Mouse (Mus musculus) forebrain, embryonic 11.5 days (tissue): ENCODE results near the gene Rsph9. TPM values are rescaled to one million over a fixed set of nuclear protein-coding genes. Genes with fewer than 3 reads are reported as not detected.

ENCODE experiments used
- ATAC-seq: fragments of 200-750 bp; cut with Nextera tagmentation; replicated peaks from 2 replicates; pipeline ENCODE4 v1.8.0; 2017; ENCODE audit warnings: moderate TSS enrichment; ENCODE audit not compliant: low FRiP score
- DNase-seq: peaks from one replicate; pipeline ENCODE4 v3.0.0-alpha.2; 2017; ENCODE audit warnings: low spot score
- H3K27ac ChIP-seq: fragments of 300-500 bp; sonication (generic); 2 replicates; pipeline ENCODE4 v1.5.1; 2014; ENCODE audit warnings: low read depth, low read length
- H3K27me3 ChIP-seq: fragments of 300-500 bp; sonication (generic); 2 replicates; pipeline ENCODE4 v1.6.1; 2014; ENCODE audit warnings: mild to moderate bottlenecking, low read length, mixed read lengths; ENCODE audit not compliant: control insufficient read depth, insufficient read depth
- H3K36me3 ChIP-seq: fragments of 300-500 bp; sonication (generic); 2 replicates; pipeline ENCODE4 v1.6.1; 2014; ENCODE audit warnings: mild to moderate bottlenecking, low read length, moderate library complexity, mixed read lengths; ENCODE audit not compliant: control insufficient read depth, insufficient read depth
- H3K4me1 ChIP-seq: fragments of 300-500 bp; sonication (generic); replicated peaks from 2 replicates; pipeline ENCODE4 v1.6.1; 2014; ENCODE audit warnings: low read length, mixed read lengths; ENCODE audit not compliant: control insufficient read depth, insufficient read depth
- H3K4me2 ChIP-seq: fragments of 300-500 bp; sonication (generic); 2 replicates; pipeline ENCODE4 v1.6.1; 2014; ENCODE audit warnings: low read depth, mild to moderate bottlenecking, low read length, moderate library complexity, mixed read lengths; ENCODE audit not compliant: severe bottlenecking
- H3K4me3 ChIP-seq: fragments of 300-500 bp; sonication (generic); 2 replicates; pipeline ENCODE4 v1.5.1; 2014; ENCODE audit warnings: low read depth, low read length
- H3K9ac ChIP-seq: fragments of 300-500 bp; sonication (generic); 2 replicates; pipeline ENCODE4 v1.6.1; 2014; ENCODE audit warnings: low read length
- H3K9me3 ChIP-seq: fragments of 300-500 bp; sonication (generic); 2 replicates; pipeline ENCODE4 v1.6.1; 2016; ENCODE audit warnings: low read length, mixed read lengths; ENCODE audit not compliant: control insufficient read depth
- WGBS: fragments of 180-500 bp; shearing (Covaris S2); extraction: QIAGEN DNeasy Blood & Tissue Kit; methylation state at CpG from one replicate; pipeline ENCODE4 v1.1.7; 2014; 5-methylcytosine and 5-hydroxymethylcytosine counted together
- polyA plus RNA-seq: library from polyadenylated mRNA; unstranded; fragments of >200 nt; fragmentation: Nextera tagmentation; extraction: Ambion mirVana; gene quantifications from 2 replicates; pipeline ENCODE4 v1.2.1, GENCODE M21; 2014

The Rsph9 gene
- polyA plus RNA-seq, 1 experiment from 2014 or later = 15.6 TPM

GRCm38 (mm10) chr17:46159236-46159635 is 15.2 kb upstream of the Rsph9 start:
- DNase-seq = no peak
- Histone ChIP-seq H3K9me3 (no peaks in the 10 kb centered on the region), H3K36me3 (no peaks in the 10 kb centered on the region), H3K27me3 (no peaks in the 10 kb centered on the region), H3K4me1 (no peaks in the 10 kb centered on the region), H3K4me3 (no peak overlapping the region), H3K4me2 (no peak overlapping the region), H3K27ac (no peak overlapping the region), H3K9ac (no peak overlapping the region)
- no peak for ATAC-seq
- 65% methylated on average over 2 of the region's 2 CpGs for WGBS

- Histone ChIP-seq H3K4me1 (no peaks in the 10 kb centered on the region; the same call in 1 of the 2 replicates), H3K4me2 (no peak overlapping the region), H3K4me3 (no peak overlapping the region), H3K9ac (no peak overlapping the region), H3K27ac (no peak overlapping the region), H3K36me3 (no peaks in the 10 kb centered on the region), H3K9me3 (no peaks in the 10 kb centered on the region), H3K27me3 (no peaks in the 10 kb centered on the region)
- no peak for DNase-seq
- ATAC-seq = no peak
- WGBS = 84% methylated on average over 8 of the region's 8 CpGs
Observed at GRCm38 (mm10) chr17:46157131-46157530, 13.1 kb upstream of the Rsph9 start.

- Histone ChIP-seq H3K27me3 (no peaks in the 10 kb centered on the region), H3K4me2 (no peak overlapping the region), H3K27ac (no peak overlapping the region), H3K4me3 (no peak overlapping the region), H3K4me1 (no peaks in the 10 kb centered on the region; the same call in 1 of the 2 replicates), H3K9me3 (no peaks in the 10 kb centered on the region), H3K9ac (no peak overlapping the region), H3K36me3 (no peaks in the 10 kb centered on the region)
- ATAC-seq (no peak), DNase-seq (no peak)
- WGBS = 87% methylated on average over 5 of the region's 5 CpGs
Observed at GRCm38 (mm10) chr17:46156680-46157079, 12.7 kb upstream of the Rsph9 start.

GRCm38 (mm10) chr17:46154336-46154735 is 10.3 kb upstream of the Rsph9 start:
- DNase-seq = no peak
- no peak for ATAC-seq
- no peaks in the 10 kb centered on the region for H3K36me3 ChIP-seq
- H3K4me1 ChIP-seq = no peaks in the 10 kb centered on the region; the same call in 1 of the 2 replicates
- no peaks in the 10 kb centered on the region for H3K9me3 ChIP-seq
- no peak overlapping the region for H3K4me2 ChIP-seq
- no peak overlapping the region for H3K27ac ChIP-seq
- WGBS = 99% methylated on average over 3 of the region's 3 CpGs
- H3K4me3 ChIP-seq = no peak overlapping the region
- no peaks in the 10 kb centered on the region for H3K27me3 ChIP-seq
- no peak overlapping the region for H3K9ac ChIP-seq

- peak; percentile 92 for ATAC-seq
- no peaks in the 10 kb centered on the region for H3K9me3 ChIP-seq
- no peaks in the 10 kb centered on the region for H3K27me3 ChIP-seq
- peak within 1 kb of the TSS; percentile 81 for H3K9ac ChIP-seq
- peak within 1 kb of the TSS; percentile 60 for H3K4me3 ChIP-seq
- 8% methylated on average over 33 of the region's 33 CpGs for WGBS
- no peaks in the 10 kb centered on the region for H3K36me3 ChIP-seq
- H3K4me1 ChIP-seq = no peaks in the 10 kb centered on the region; the same call in 1 of the 2 replicates
- H3K4me2 ChIP-seq = peak within 1 kb of the TSS; percentile 87
- no peak within 1 kb of the TSS; the same call in 1 of the 2 replicates for H3K27ac ChIP-seq
- peak; percentile 92 for DNase-seq
Observed at GRCm38 (mm10) chr17:46152847-46153782, 9.1 kb upstream of the Rsph9 start, which contains the start of gene Mad2l1bp. Gene Mad2l1bp, minus strand, starts transcription at chr17:46153553.

GRCm38 (mm10) chr17:46139872-46140271 is 4.1 kb downstream of the Rsph9 start:
- WGBS = 83% methylated on average over 3 of the region's 3 CpGs
- H3K27ac ChIP-seq = no peak overlapping the region
- no peaks in the 10 kb centered on the region for H3K27me3 ChIP-seq
- DNase-seq (no peak), ATAC-seq (no peak)
- H3K9ac ChIP-seq = no peak overlapping the region
- H3K36me3 ChIP-seq = no peaks in the 10 kb centered on the region; the same call in 1 of the 2 replicates
- no peak overlapping the region for H3K4me3 ChIP-seq
- peaks cover 10% of the 10 kb centered on the region; the same call in 1 of the 2 replicates for H3K4me1 ChIP-seq
- no peaks in the 10 kb centered on the region for H3K9me3 ChIP-seq
- no peak overlapping the region for H3K4me2 ChIP-seq

- Histone ChIP-seq H3K27me3 (no peaks in the 10 kb centered on the region), H3K4me2 (no peak overlapping the region), H3K27ac (no peak overlapping the region), H3K4me1 (peaks cover 7% of the 10 kb centered on the region; the same call in 1 of the 2 replicates), H3K4me3 (no peak overlapping the region), H3K9ac (no peak overlapping the region), H3K36me3 (no peaks in the 10 kb centered on the region), H3K9me3 (no peaks in the 10 kb centered on the region)
- 88% methylated on average over 8 of the region's 8 CpGs for WGBS
- ATAC-seq (no peak), DNase-seq (no peak)
Observed at GRCm38 (mm10) chr17:46138563-46139236, 5.3 kb downstream of the Rsph9 start.

- no peak overlapping the region for H3K27ac ChIP-seq
- no peaks in the 10 kb centered on the region for H3K27me3 ChIP-seq
- H3K4me2 ChIP-seq = no peak overlapping the region
- no peak overlapping the region for H3K9ac ChIP-seq
- WGBS = 79% methylated on average over 8 of the region's 8 CpGs
- no peak overlapping the region for H3K4me3 ChIP-seq
- no peak for ATAC-seq
- no peaks in the 10 kb centered on the region for H3K4me1 ChIP-seq
- no peaks in the 10 kb centered on the region for H3K36me3 ChIP-seq
- H3K9me3 ChIP-seq = no peaks in the 10 kb centered on the region
- no peak for DNase-seq
Observed at GRCm38 (mm10) chr17:46132862-46133261, 11.2 kb downstream of the Rsph9 start.
